Mouse (Mus musculus): ENCODE results near the gene Gm20388. TPM values are rescaled to one million over a fixed set of nuclear protein-coding genes. Genes with fewer than 3 reads are reported as not detected.

The Gm20388 gene
- polyA plus RNA-seq, 1 experiment from 2014 or later: 3.6 TPM

GRCm38 (mm10) chr8:121156990-121157491, 1246.4 kb downstream of the Gm20388 start:
- Histone ChIP-seq H3K4me1 (peaks cover 20% of the 10 kb centered on the region), H3K9me3 (no peaks in the 10 kb centered on the region), H3K36me3 (replicated peaks) (no peaks in the 10 kb centered on the region), H3K27ac (replicated peaks) (no peak overlapping the region), H3K4me3 (no peak overlapping the region), H3K27me3 (replicated peaks; ENCODE audit: low read depth, poor library complexity, severe bottlenecking) (peaks cover 51% of the 10 kb centered on the region)
- 86% methylated on average over 7 of the region's 7 CpGs for WGBS
- DNase-seq (ENCODE audit: low spot score): no peak

GRCm38 (mm10) chr8:121158812-121159211, 1248.2 kb downstream of the Gm20388 start:
- WGBS: 87% methylated on average over 13 of the region's 13 CpGs
- H3K9me3 ChIP-seq: no peaks in the 10 kb centered on the region

GRCm38 (mm10) chr8:121161437-121161836, 1250.8 kb downstream of the Gm20388 start:
- Histone ChIP-seq H3K27me3 (replicated peaks; ENCODE audit: low read depth, poor library complexity, severe bottlenecking) (peaks cover 39% of the 10 kb centered on the region), H3K4me1 (peaks cover 40% of the 10 kb centered on the region), H3K36me3 (replicated peaks) (no peaks in the 10 kb centered on the region), H3K27ac (replicated peaks) (no peak overlapping the region), H3K4me3 (no peak overlapping the region), H3K9me3 (no peaks in the 10 kb centered on the region)
- no peak for DNase-seq (ENCODE audit: low spot score)
- WGBS: 92% methylated on average over 5 of the region's 5 CpGs

More at GRCm38 (mm10) chr8:121158812-121159211, 1248.2 kb downstream of the Gm20388 start:
- H3K4me1 ChIP-seq: peaks cover 24% of the 10 kb centered on the region
- peaks cover 51% of the 10 kb centered on the region for H3K27me3 ChIP-seq (replicated peaks; ENCODE audit: low read depth, poor library complexity, severe bottlenecking)
- DNase-seq (ENCODE audit: low spot score): no peak
- no peaks in the 10 kb centered on the region for H3K36me3 ChIP-seq (replicated peaks)
- H3K4me3 ChIP-seq: no peak overlapping the region
- H3K27ac ChIP-seq (replicated peaks): no peak overlapping the region

GRCm38 (mm10) chr8:121162413-121162812, 1251.8 kb downstream of the Gm20388 start:
- Histone ChIP-seq H3K9me3 (no peaks in the 10 kb centered on the region), H3K27ac (replicated peaks) (no peak overlapping the region), H3K4me3 (no peak overlapping the region), H3K36me3 (replicated peaks) (no peaks in the 10 kb centered on the region), H3K4me1 (peaks cover 48% of the 10 kb centered on the region), H3K27me3 (replicated peaks; ENCODE audit: low read depth, poor library complexity, severe bottlenecking) (peaks cover 33% of the 10 kb centered on the region)
- DNase-seq (ENCODE audit: low spot score): no peak
- 69% methylated on average over 4 of the region's 4 CpGs for WGBS

- Histone ChIP-seq H3K9me3 (no peaks in the 10 kb centered on the region), H3K4me1 (peaks cover 52% of the 10 kb centered on the region), H3K27me3 (replicated peaks; ENCODE audit: low read depth, poor library complexity, severe bottlenecking) (peaks cover 30% of the 10 kb centered on the region), H3K27ac (replicated peaks) (no peak overlapping the region), H3K36me3 (replicated peaks) (no peaks in the 10 kb centered on the region), H3K4me3 (no peak overlapping the region)
- WGBS: 74% methylated on average over 11 of the region's 11 CpGs
- no peak for DNase-seq (ENCODE audit: low spot score)
Measured at GRCm38 (mm10) chr8:121162906-121163695, 1252.5 kb downstream of the Gm20388 start.

GRCm38 (mm10) chr8:121164017-121164469, 1253.4 kb downstream of the Gm20388 start:
- Histone ChIP-seq H3K36me3 (replicated peaks) (no peaks in the 10 kb centered on the region), H3K27ac (replicated peaks) (no peak overlapping the region; the same call in 1 of the 2 replicates), H3K9me3 (no peaks in the 10 kb centered on the region), H3K4me3 (no peak overlapping the region), H3K27me3 (replicated peaks; ENCODE audit: low read depth, poor library complexity, severe bottlenecking) (peaks cover 32% of the 10 kb centered on the region), H3K4me1 (peaks cover 58% of the 10 kb centered on the region)
- no peak for DNase-seq (ENCODE audit: low spot score)
- WGBS: 55% methylated on average over 8 of the region's 8 CpGs

- H3K27ac ChIP-seq (replicated peaks): 0 out of 2 replicates have a peak overlapping the region, but pooled peaks have one; percentile 10
- WGBS: 60% methylated on average over 5 of the region's 5 CpGs
- peaks cover 88% of the 10 kb centered on the region for H3K4me1 ChIP-seq
- DNase-seq (ENCODE audit: low spot score): no peak
- H3K4me3 ChIP-seq: no peak overlapping the region
- H3K36me3 ChIP-seq (replicated peaks): no peaks in the 10 kb centered on the region
- H3K9me3 ChIP-seq: no peaks in the 10 kb centered on the region
- peaks cover 14% of the 10 kb centered on the region for H3K27me3 ChIP-seq (replicated peaks; ENCODE audit: low read depth, poor library complexity, severe bottlenecking)
Measured at GRCm38 (mm10) chr8:121168033-121168432, 1257.4 kb downstream of the Gm20388 start.

GRCm38 (mm10) chr8:121170116-121170515, 1259.5 kb downstream of the Gm20388 start:
- Histone ChIP-seq H3K9me3 (no peaks in the 10 kb centered on the region), H3K27ac (replicated peaks) (peak overlapping the region; percentile 83), H3K27me3 (replicated peaks; ENCODE audit: low read depth, poor library complexity, severe bottlenecking) (peaks cover 13% of the 10 kb centered on the region), H3K36me3 (replicated peaks) (no peaks in the 10 kb centered on the region), H3K4me3 (no peak overlapping the region), H3K4me1 (peaks cover 89% of the 10 kb centered on the region)
- DNase-seq (ENCODE audit: low spot score): peak; percentile 76
- 24% methylated on average over 7 of the region's 7 CpGs for WGBS

- Histone ChIP-seq H3K36me3 (replicated peaks) (no peaks in the 10 kb centered on the region), H3K4me3 (0 out of 2 replicates have a peak overlapping the region, but pooled peaks have one; percentile 8), H3K9me3 (no peaks in the 10 kb centered on the region), H3K27me3 (replicated peaks; ENCODE audit: low read depth, poor library complexity, severe bottlenecking) (peaks cover 6% of the 10 kb centered on the region), H3K27ac (replicated peaks) (peak overlapping the region; percentile 83), H3K4me1 (peaks cover 89% of the 10 kb centered on the region)
- DNase-seq (ENCODE audit: low spot score): no peak
- WGBS: 62% methylated on average over 27 of the region's 27 CpGs
Measured at GRCm38 (mm10) chr8:121170626-121171552, 1260.2 kb downstream of the Gm20388 start.

- DNase-seq (ENCODE audit: low spot score): no peak
Measured at GRCm38 (mm10) chr8:121172567-121172966, 1261.9 kb downstream of the Gm20388 start.

GRCm38 (mm10) chr8:121174178-121174577, 1263.5 kb downstream of the Gm20388 start:
- H3K4me3 ChIP-seq: 0 out of 2 replicates have a peak overlapping the region, but pooled peaks have one; percentile 36
- H3K9me3 ChIP-seq: no peaks in the 10 kb centered on the region
- 58% methylated on average over 10 of the region's 10 CpGs for WGBS
- no peaks in the 10 kb centered on the region for H3K27me3 ChIP-seq (replicated peaks; ENCODE audit: low read depth, poor library complexity, severe bottlenecking)
- peak; percentile 81 for DNase-seq (ENCODE audit: low spot score)
- peak overlapping the region; percentile 81 for H3K27ac ChIP-seq (replicated peaks)
- H3K4me1 ChIP-seq: peaks cover 94% of the 10 kb centered on the region
- H3K36me3 ChIP-seq (replicated peaks): no peaks in the 10 kb centered on the region

More at GRCm38 (mm10) chr8:121172567-121172966, 1261.9 kb downstream of the Gm20388 start:
- no peaks in the 10 kb centered on the region for H3K9me3 ChIP-seq
- H3K36me3 ChIP-seq (replicated peaks): no peaks in the 10 kb centered on the region
- 65% methylated on average over 8 of the region's 8 CpGs for WGBS
- peaks cover 4% of the 10 kb centered on the region; the same call in 1 of the 2 replicates for H3K27me3 ChIP-seq (replicated peaks; ENCODE audit: low read depth, poor library complexity, severe bottlenecking)
- peak overlapping the region; percentile 62 for H3K27ac ChIP-seq (replicated peaks)
- no peak overlapping the region for H3K4me3 ChIP-seq
- H3K4me1 ChIP-seq: peaks cover 94% of the 10 kb centered on the region

Data from embryonic facial prominence, embryonic 10.5 days (tissue).